21 mouse cellular contexts compared by ENCODE assay signal in the genomic region with DNA sequence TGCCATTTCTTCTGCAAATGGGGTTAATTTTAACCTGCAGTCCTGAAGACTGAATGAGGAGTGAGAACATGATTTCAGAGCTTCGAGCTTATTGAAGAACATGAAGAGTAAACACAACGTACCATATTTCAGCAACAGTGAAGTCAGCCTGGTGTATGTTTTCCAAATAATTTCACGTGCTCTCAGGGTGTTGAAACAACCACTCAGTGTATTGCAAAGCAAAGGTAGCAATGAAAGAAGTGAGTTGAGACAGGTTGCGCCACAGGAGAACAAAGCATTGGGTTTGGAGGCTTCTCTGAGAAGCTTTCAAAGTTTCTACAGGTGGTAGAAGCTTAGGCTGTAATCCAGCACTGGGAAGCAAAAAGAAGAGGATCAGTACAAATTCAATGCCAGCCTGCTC.
DNase-seq lines count a peak whose midpoint lies in the region; TF ChIP-seq lines count a peak whose summit lies in the region.
"Had no signal": no experiment of that assay in that cellular context is flagged by ENCODE, and none has a peak within 500 bp of the region (broad histone marks: within the 10 kb centered on the region; RNA-seq: fewer than 3 reads in every experiment).

No protein-coding gene starts in this region.

- H3K4me3 ChIP-seq in lung, adult 2 months (replicated peaks; ENCODE audit: extremely low read depth, low read depth, low read length) = no peak overlapping the region
- H3K4me3 ChIP-seq: forebrain, embryonic 10.5 days; forebrain, embryonic 13.5 days; heart, adult 2 months; heart, embryonic 10.5 days; heart, embryonic 13.5 days; hindbrain, embryonic 15.5 days had no signal

- 54% methylated on average over 4 of the region's 4 CpGs for WGBS in lung, adult 2 months

- TF ChIP-seq POLR2A in lung, adult 2 months (IDR thresholded peaks at IDR 0.05; ENCODE audit: borderline replicate concordance, extremely low read depth, low read depth, low read length) = no peak

- H3K4me1 ChIP-seq in lung, adult 2 months (ENCODE audit: control insufficient read depth, insufficient read depth, low read length) = no peaks in the 10 kb centered on the region
- H3K4me1 ChIP-seq: forebrain, embryonic 10.5 days; forebrain, embryonic 13.5 days; heart, embryonic 10.5 days; heart, embryonic 13.5 days; hindbrain, embryonic 15.5 days had no signal

- peak; percentile 25 to 42 for DNase-seq in lung, adult 18-20 months
- DNase-seq in lung, adult 2 months = no peak
- peak; percentile 4 for DNase-seq in lung, postnatal 10 days
- DNase-seq in lung, postnatal 25 days (ENCODE audit: low spot score) = peak; percentile 30
- DNase-seq in urinary bladder, adult 2 months (ENCODE audit: low spot score) = no peak
- DNase-seq in adrenal gland, adult 2 months = no peak
- DNase-seq: adrenal gland, postnatal 10 days; adrenal gland, postnatal 36 days; cerebellum, adult 18-20 months; cerebellum, adult 9-10 months; cerebellum, postnatal 14 days; gastrocnemius, postnatal 10 days; gastrocnemius, postnatal 36 days; heart, adult 2 months; heart, postnatal 14 days; heart, postnatal 4 days had no signal

- no peak for TF ChIP-seq CTCF in lung, adult 2 months (IDR thresholded peaks at IDR 0.05; ENCODE audit: insufficient read depth, low read length)

Comparison
In these comparisons a context has a peak if more than half of its experiments do, and no peak if none do; other contexts are left out.
1. DNase-seq: peak in lung, adult 18-20 months (2 of 2), lung, postnatal 10 days (single experiment) and lung, postnatal 25 days (single experiment); none in lung, adult 2 months (single experiment), urinary bladder, adult 2 months (single experiment) and adrenal gland, adult 2 months (single experiment).